Mouse (Mus musculus) cerebellum, adult 11 months (tissue): ENCODE data around the gene A130010J15Rik.
A peak's percentile ranks its signal among the peaks of the same experiment; 100 is the strongest.

ENCODE experiments used
- DNase-seq: peaks from one replicate; pipeline ENCODE4 v3.0.0; 2022

A130010J15Rik gene

GRCm38 (mm10) chr1:193167746-193168145 is at the start of gene A130010J15Rik:
Gene A130010J15Rik, plus strand, starts transcription at chr1:193168046.
- DNase-seq, result no peak

GRCm38 (mm10) chr1:193122793-193123192 is 45.1 kb upstream of the A130010J15Rik start:
- DNase-seq, result no peak

- no peak for DNase-seq
Observed at GRCm38 (mm10) chr1:193123290-193123689, 44.6 kb upstream of the A130010J15Rik start.

GRCm38 (mm10) chr1:193125835-193126234 is 42.0 kb upstream of the A130010J15Rik start:
- DNase-seq, result no peak

GRCm38 (mm10) chr1:193128055-193128454 is 39.8 kb upstream of the A130010J15Rik start:
- no peak for DNase-seq

- no peak for DNase-seq
Observed at GRCm38 (mm10) chr1:193129321-193129720, 38.5 kb upstream of the A130010J15Rik start.

- peak; percentile 95 for DNase-seq
Observed at GRCm38 (mm10) chr1:193129786-193130455, 37.9 kb upstream of the A130010J15Rik start, which contains the start of gene Diexf. Gene Diexf, minus strand, starts transcription at chr1:193130272.

- DNase-seq, result no peak
Observed at GRCm38 (mm10) chr1:193130456-193130825, 37.4 kb upstream of the A130010J15Rik start.

- DNase-seq, result no peak
Observed at GRCm38 (mm10) chr1:193130839-193131238, 37.0 kb upstream of the A130010J15Rik start.

GRCm38 (mm10) chr1:193131311-193131948 is 36.4 kb upstream of the A130010J15Rik start:
- no peak for DNase-seq

GRCm38 (mm10) chr1:193132385-193132784 is 35.5 kb upstream of the A130010J15Rik start:
- DNase-seq, result no peak

- no peak for DNase-seq
Observed at GRCm38 (mm10) chr1:193133726-193134125, 34.1 kb upstream of the A130010J15Rik start.

GRCm38 (mm10) chr1:193138087-193138486 is 29.8 kb upstream of the A130010J15Rik start:
- no peak for DNase-seq

- no peak for DNase-seq
Observed at GRCm38 (mm10) chr1:193138669-193139068, 29.2 kb upstream of the A130010J15Rik start.

GRCm38 (mm10) chr1:193141118-193141517 is 26.7 kb upstream of the A130010J15Rik start:
- no peak for DNase-seq

- DNase-seq, result no peak
Observed at GRCm38 (mm10) chr1:193142517-193143062, 25.3 kb upstream of the A130010J15Rik start.

GRCm38 (mm10) chr1:193144516-193144915 is 23.3 kb upstream of the A130010J15Rik start:
- no peak for DNase-seq

- DNase-seq, result no peak
Observed at GRCm38 (mm10) chr1:193145101-193145500, 22.7 kb upstream of the A130010J15Rik start.

- no peak for DNase-seq
Observed at GRCm38 (mm10) chr1:193146416-193146815, 21.4 kb upstream of the A130010J15Rik start.

- DNase-seq, result no peak
Observed at GRCm38 (mm10) chr1:193149231-193149630, 18.6 kb upstream of the A130010J15Rik start.

GRCm38 (mm10) chr1:193151134-193151533 is 16.7 kb upstream of the A130010J15Rik start:
- no peak for DNase-seq

- DNase-seq, result no peak
Observed at GRCm38 (mm10) chr1:193152872-193153271, 15.0 kb upstream of the A130010J15Rik start, which contains the start of gene Irf6. Gene Irf6, plus strand, starts transcription at chr1:193153111.

GRCm38 (mm10) chr1:193153561-193153960 is 14.3 kb upstream of the A130010J15Rik start:
- no peak for DNase-seq
